Mouse (Mus musculus): ENCODE data around the gene Olfr1395. TPM values are rescaled to one million over a fixed set of nuclear protein-coding genes. Genes with fewer than 3 reads are reported as not detected.

Gene Olfr1395
- polyA plus RNA-seq (2015; fragmentation: Nextera tagmentation; extraction: Ambion mirVana), result not detected in 2 replicates

GRCm38 (mm10) chr11:49141974-49142373 lies at the start of gene Olfr1395:
Olfr1395 (plus strand) TSS chr11:49142274.
- Histone ChIP-seq H3K9me3 (replicated peaks) (no peaks in the 10 kb centered on the region), H3K36me3 (no peaks in the 10 kb centered on the region), H3K27me3 (no peaks in the 10 kb centered on the region), H3K4me1 (replicated peaks) (no peaks in the 10 kb centered on the region), H3K27ac (no peak within 1 kb of the TSS), H3K4me3 (no peak within 1 kb of the TSS), H3K9ac (no peak within 1 kb of the TSS), H3K4me2 (no peak within 1 kb of the TSS)
- ATAC-seq (replicated peaks; ENCODE audit: insufficient number of reproducible peaks, insufficient read depth, low FRiP score, low read depth), result no peak
- WGBS, result 80% methylated on average over 6 of the region's 6 CpGs

DNA sequence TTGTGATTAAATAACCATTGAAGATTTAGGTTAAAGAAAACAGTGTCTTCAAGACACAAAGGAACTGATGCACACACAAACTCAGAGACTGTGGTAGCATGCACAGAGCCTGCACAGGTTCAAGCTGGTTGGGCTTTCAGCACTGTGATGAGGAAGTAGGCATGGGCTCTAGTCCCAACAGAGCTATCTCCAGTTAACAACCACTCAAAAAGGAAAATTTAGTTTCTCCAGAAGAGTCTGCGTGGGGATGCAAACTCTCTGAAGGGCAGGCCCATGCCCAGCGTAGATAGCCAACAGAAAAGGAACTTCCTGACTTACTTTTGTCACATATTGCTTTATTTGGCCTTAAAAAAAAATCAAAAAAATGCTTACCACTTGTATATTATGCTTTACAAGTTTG lies 49.3 kb upstream of the Olfr1395 start:
- WGBS, result 76% methylated on average over 2 of the region's 2 CpGs
- Histone ChIP-seq H3K4me2 (no peak overlapping the region), H3K27me3 (no peaks in the 10 kb centered on the region), H3K9ac (no peak overlapping the region), H3K36me3 (no peaks in the 10 kb centered on the region), H3K4me3 (no peak overlapping the region), H3K9me3 (replicated peaks) (no peaks in the 10 kb centered on the region), H3K4me1 (replicated peaks) (peaks cover 6% of the 10 kb centered on the region), H3K27ac (no peak overlapping the region)
- no peak for ATAC-seq (replicated peaks; ENCODE audit: insufficient number of reproducible peaks, insufficient read depth, low FRiP score, low read depth)

DNA sequence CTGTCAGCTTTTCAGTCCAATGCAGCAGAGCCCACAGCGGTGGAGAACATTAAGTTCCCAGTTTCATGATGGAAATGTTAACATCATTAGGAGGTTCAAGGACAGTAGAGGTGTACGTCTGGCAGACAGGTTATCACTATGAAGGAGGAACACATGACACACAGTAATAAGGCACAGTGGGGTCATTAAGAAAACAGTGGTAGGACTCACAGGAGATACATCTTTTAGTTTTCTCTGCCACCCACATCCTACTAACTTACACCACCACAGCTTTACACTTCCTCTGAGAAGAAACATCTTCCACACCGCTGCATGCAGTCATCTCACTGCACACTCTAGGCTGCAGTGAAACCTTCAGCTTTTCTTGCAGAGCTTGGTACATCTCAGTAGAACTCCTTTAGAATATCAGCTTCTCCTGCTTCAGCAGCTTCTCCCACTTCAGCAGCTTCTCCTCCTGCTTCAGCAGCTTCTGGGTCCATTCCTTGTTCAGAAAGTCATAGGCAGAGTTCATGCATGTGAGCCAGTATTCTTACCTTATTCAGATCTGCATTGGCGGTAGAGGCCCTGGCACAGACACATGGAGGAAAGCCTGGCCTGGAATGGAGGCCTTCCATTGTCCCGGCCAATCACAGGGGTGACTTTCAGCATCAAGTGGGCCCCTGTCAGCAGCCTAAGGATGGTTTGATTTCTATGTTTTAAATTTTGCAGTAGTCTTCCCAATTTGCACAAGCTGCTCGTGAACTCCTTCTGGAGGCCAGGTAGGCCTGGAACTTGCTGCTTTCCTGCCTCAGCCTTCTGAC lies 48.0 kb upstream of the Olfr1395 start:
- H3K27me3 ChIP-seq, result no peaks in the 10 kb centered on the region
- H3K27ac ChIP-seq, result no peak overlapping the region
- no peaks in the 10 kb centered on the region for H3K9me3 ChIP-seq (replicated peaks)
- H3K4me3 ChIP-seq, result no peak overlapping the region
- no peak overlapping the region for H3K4me2 ChIP-seq
- 73% methylated on average over 6 of the region's 6 CpGs for WGBS
- H3K4me1 ChIP-seq (replicated peaks), result no peaks in the 10 kb centered on the region
- no peak overlapping the region for H3K9ac ChIP-seq
- ATAC-seq (replicated peaks; ENCODE audit: insufficient number of reproducible peaks, insufficient read depth, low FRiP score, low read depth), result no peak
- no peaks in the 10 kb centered on the region for H3K36me3 ChIP-seq

- no peak overlapping the region for H3K4me2 ChIP-seq
- H3K4me1 ChIP-seq (replicated peaks), result no peaks in the 10 kb centered on the region
- no peak overlapping the region for H3K4me3 ChIP-seq
- H3K9me3 ChIP-seq (replicated peaks), result no peaks in the 10 kb centered on the region
- no peaks in the 10 kb centered on the region for H3K36me3 ChIP-seq
- ATAC-seq (replicated peaks; ENCODE audit: insufficient number of reproducible peaks, insufficient read depth, low FRiP score, low read depth), result no peak
- no peak overlapping the region for H3K27ac ChIP-seq
- 79% methylated on average over 4 of the region's 4 CpGs for WGBS
- H3K9ac ChIP-seq, result no peak overlapping the region
- H3K27me3 ChIP-seq, result no peaks in the 10 kb centered on the region
Observed at GRCm38 (mm10) chr11:49095367-49095766, 46.7 kb upstream of the Olfr1395 start.

GRCm38 (mm10) chr11:49100409-49100808 lies 41.7 kb upstream of the Olfr1395 start:
- no peak overlapping the region for H3K27ac ChIP-seq
- 80% methylated on average over 3 of the region's 3 CpGs for WGBS
- ATAC-seq (replicated peaks; ENCODE audit: insufficient number of reproducible peaks, insufficient read depth, low FRiP score, low read depth), result no peak
- no peaks in the 10 kb centered on the region for H3K36me3 ChIP-seq
- H3K4me1 ChIP-seq (replicated peaks), result no peaks in the 10 kb centered on the region
- H3K4me2 ChIP-seq, result no peak overlapping the region
- no peak overlapping the region for H3K9ac ChIP-seq
- no peaks in the 10 kb centered on the region for H3K9me3 ChIP-seq (replicated peaks)
- H3K27me3 ChIP-seq, result no peaks in the 10 kb centered on the region
- no peak overlapping the region for H3K4me3 ChIP-seq

DNA sequence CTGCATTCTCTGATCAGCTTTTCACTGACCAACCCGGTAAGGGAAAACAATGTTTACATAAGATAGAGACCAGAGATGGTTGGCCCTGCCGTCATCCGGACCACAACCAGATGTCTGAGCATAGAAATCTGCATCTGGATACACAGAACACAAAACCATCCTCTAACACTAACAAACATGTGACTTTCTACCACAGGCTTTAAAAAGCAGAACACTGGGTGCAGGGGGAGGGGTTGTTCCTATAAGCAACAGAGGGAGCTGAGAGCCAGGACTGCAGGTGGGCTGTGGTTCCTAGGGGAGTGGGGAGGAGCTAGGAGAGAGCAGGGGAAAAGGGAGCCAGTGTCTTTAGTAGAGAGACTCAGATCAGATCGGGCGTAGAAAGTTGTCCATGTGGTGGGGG lies 40.6 kb upstream of the Olfr1395 start:
- no peak for ATAC-seq (replicated peaks; ENCODE audit: insufficient number of reproducible peaks, insufficient read depth, low FRiP score, low read depth)
- WGBS, result 33% methylated on average over 5 of the region's 5 CpGs
- no peaks in the 10 kb centered on the region for H3K9me3 ChIP-seq (replicated peaks)

GRCm38 (mm10) chr11:49103047-49103693 lies 38.9 kb upstream of the Olfr1395 start:
- Histone ChIP-seq H3K36me3 (no peaks in the 10 kb centered on the region), H3K4me2 (no peak overlapping the region), H3K9ac (no peak overlapping the region), H3K27ac (no peak overlapping the region), H3K4me3 (no peak overlapping the region), H3K9me3 (replicated peaks) (no peaks in the 10 kb centered on the region), H3K27me3 (no peaks in the 10 kb centered on the region), H3K4me1 (replicated peaks) (no peaks in the 10 kb centered on the region)
- ATAC-seq (replicated peaks; ENCODE audit: insufficient number of reproducible peaks, insufficient read depth, low FRiP score, low read depth), result peak; percentile 40; the same call in 1 of the 2 replicates
- 11% methylated on average over 8 of the region's 8 CpGs for WGBS

More for the DNA sequence above, 40.6 kb upstream of the Olfr1395 start:
- Histone ChIP-seq H3K27me3 (no peaks in the 10 kb centered on the region), H3K27ac (no peak overlapping the region), H3K4me3 (no peak overlapping the region), H3K4me1 (replicated peaks) (no peaks in the 10 kb centered on the region), H3K4me2 (no peak overlapping the region), H3K36me3 (no peaks in the 10 kb centered on the region), H3K9ac (no peak overlapping the region)

DNA sequence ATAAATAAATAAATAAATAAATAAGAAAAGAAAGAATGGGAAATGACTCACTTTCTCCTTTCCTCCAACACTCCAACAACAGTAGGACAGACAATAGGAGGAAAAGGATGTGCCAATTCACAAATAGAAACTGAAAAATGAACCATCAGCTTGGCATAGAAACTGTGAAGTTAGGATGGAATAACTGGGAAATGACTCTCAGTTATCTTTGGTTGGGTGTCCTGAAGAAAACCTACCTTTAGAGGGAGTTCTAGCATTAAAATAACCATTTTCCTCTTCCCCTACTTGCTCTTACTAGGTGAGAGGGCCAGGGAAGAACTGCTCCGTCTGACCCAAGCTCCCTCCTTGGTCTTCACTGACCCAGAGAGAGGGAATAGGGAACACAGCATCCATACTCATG lies 36.3 kb upstream of the Olfr1395 start:
- no peak overlapping the region for H3K9ac ChIP-seq
- no peak for ATAC-seq (replicated peaks; ENCODE audit: insufficient number of reproducible peaks, insufficient read depth, low FRiP score, low read depth)
- no peaks in the 10 kb centered on the region for H3K36me3 ChIP-seq
- H3K9me3 ChIP-seq (replicated peaks), result no peaks in the 10 kb centered on the region
- H3K27me3 ChIP-seq, result no peaks in the 10 kb centered on the region
- H3K27ac ChIP-seq, result no peak overlapping the region
- no peak overlapping the region for H3K4me3 ChIP-seq
- WGBS, result 68% methylated on average over 1 of the region's 1 CpGs
- no peak overlapping the region for H3K4me2 ChIP-seq
- no peaks in the 10 kb centered on the region for H3K4me1 ChIP-seq (replicated peaks)

DNA sequence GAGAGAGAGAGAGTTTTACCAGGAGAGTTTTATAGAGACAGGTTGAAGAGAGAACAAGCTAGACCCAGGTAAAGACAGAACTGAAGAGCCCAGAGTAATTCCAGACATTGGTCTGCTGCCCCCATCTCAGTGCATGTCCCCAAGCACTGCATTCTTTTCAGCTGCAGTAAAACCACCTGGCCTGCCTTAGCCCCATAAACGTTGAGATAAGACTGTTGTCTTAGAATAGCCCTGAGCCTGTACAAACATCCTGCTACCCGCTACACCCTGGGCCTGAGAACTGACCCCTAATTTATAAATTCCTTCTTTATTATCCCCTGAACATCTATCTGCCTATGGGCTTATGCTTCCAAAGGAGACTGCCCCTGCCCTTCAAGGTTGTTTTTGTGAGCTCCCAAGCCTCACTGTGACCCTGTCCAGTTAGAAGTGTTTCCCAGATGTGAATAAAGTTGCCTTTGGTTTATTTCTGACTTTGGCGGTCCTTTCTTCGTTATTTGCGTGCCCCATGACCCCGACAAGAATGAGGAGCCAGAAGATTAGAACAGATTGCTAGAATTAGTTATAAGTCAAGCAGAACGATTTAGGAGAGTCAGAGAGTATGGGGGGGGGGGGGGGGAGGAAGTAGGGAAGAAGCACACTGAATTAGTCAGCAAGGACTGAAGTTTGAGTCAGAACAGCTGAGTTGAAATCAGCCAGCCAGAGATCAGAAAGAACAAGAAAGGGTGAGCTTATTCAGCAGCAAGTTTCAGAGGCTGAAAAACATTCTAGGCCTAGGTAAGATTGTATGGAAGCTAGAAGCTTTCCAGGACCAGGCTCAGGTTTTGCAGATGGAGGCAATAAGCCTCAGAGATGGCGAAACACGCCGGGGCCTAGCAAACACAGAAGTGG lies 34.2 kb upstream of the Olfr1395 start:
- Histone ChIP-seq H3K4me2 (no peak overlapping the region), H3K4me1 (replicated peaks) (no peaks in the 10 kb centered on the region), H3K27ac (no peak overlapping the region), H3K4me3 (no peak overlapping the region), H3K36me3 (no peaks in the 10 kb centered on the region), H3K9ac (no peak overlapping the region), H3K9me3 (replicated peaks) (no peaks in the 10 kb centered on the region), H3K27me3 (no peaks in the 10 kb centered on the region)
- ATAC-seq (replicated peaks; ENCODE audit: insufficient number of reproducible peaks, insufficient read depth, low FRiP score, low read depth), result no peak
- WGBS, result 66% methylated on average over 10 of the region's 10 CpGs

DNA sequence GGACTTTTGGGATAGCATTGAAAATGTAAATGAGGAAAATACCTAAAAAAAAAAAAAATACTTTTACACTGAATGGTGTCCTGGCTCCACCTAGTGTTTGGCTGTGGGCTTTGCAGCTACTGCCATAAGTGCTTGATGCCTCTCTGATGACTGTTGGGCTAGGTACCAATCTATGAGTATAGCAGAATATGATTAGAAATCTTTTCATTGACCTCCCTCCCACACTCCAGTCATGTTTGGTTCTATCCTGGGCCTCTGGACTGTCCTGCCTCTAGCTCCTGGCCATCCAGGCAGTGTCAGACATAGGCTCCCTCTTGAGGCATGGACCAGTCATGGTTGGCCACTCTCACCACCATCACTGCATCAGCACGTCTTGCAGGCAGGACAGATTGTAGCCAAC lies 33.2 kb upstream of the Olfr1395 start:
- no peaks in the 10 kb centered on the region for H3K9me3 ChIP-seq (replicated peaks)
- H3K36me3 ChIP-seq, result no peaks in the 10 kb centered on the region
- no peaks in the 10 kb centered on the region for H3K4me1 ChIP-seq (replicated peaks)
- ATAC-seq (replicated peaks; ENCODE audit: insufficient number of reproducible peaks, insufficient read depth, low FRiP score, low read depth), result no peak
- H3K4me3 ChIP-seq, result no peak overlapping the region
- WGBS, result 36% methylated on average over 1 of the region's 1 CpGs
- H3K9ac ChIP-seq, result no peak overlapping the region
- no peak overlapping the region for H3K4me2 ChIP-seq
- H3K27me3 ChIP-seq, result no peaks in the 10 kb centered on the region
- H3K27ac ChIP-seq, result no peak overlapping the region

GRCm38 (mm10) chr11:49111000-49111399 lies 31.1 kb upstream of the Olfr1395 start:
- Histone ChIP-seq H3K27me3 (no peaks in the 10 kb centered on the region), H3K4me2 (no peak overlapping the region), H3K9me3 (replicated peaks) (no peaks in the 10 kb centered on the region), H3K4me1 (replicated peaks) (no peaks in the 10 kb centered on the region), H3K4me3 (no peak overlapping the region), H3K36me3 (no peaks in the 10 kb centered on the region), H3K27ac (no peak overlapping the region), H3K9ac (no peak overlapping the region)
- WGBS, result 38% methylated on average over 1 of the region's 1 CpGs
- ATAC-seq (replicated peaks; ENCODE audit: insufficient number of reproducible peaks, insufficient read depth, low FRiP score, low read depth), result no peak
